Mouse (Mus musculus): ENCODE measurements at regions not wholly inside any gene's neighbourhood (a gene's known extent, or its start where the extent isn't known, plus 50 kb on each side); places are given as distances from the start of the nearest gene placed in this dataset.

DNA sequence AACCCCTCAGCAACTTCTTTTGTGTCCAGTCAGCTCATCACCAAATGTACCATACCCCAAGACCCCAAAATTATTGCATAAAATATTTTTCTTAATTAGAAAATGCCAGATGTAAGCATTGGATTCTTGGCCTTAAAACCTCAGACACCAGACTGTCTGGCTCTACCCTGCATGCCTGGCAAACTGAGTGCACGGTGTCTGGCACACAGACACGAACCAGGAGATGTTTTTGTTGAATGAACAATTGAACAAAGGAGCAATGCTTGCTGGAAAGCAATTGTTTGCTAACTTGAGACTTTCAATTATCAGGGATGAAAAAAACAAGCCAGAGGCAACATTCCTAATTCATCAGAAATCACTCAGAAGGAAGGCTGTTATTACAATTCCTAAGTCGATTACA is 215.3 kb upstream of the Tmtc4 start:
- TF ChIP-seq CTCF (IDR thresholded peaks at IDR 0.05; ENCODE audit: low read depth) (no peak), EP300 (IDR thresholded peaks at IDR 0.05; ENCODE audit: low read depth) (no peak)

All from heart, postnatal 0 days (tissue).